Mouse (Mus musculus) cerebellum, adult 2 months (tissue): ENCODE results near the gene Mapk10.

Experiments used
- CTCF ChIP-seq: fragments of 200-500 bp; IDR thresholded peaks from 2 replicates; pipeline ENCODE4 v1.5.1; 2011; ENCODE audit warnings: low read depth, mild to moderate bottlenecking, control low read depth, low read length, moderate library complexity, borderline replicate concordance; ENCODE audit not compliant: insufficient read depth
- POLR2A ChIP-seq: fragments of 200-500 bp; IDR thresholded peaks from 2 replicates; pipeline ENCODE4 v1.6.1; 2011; ENCODE audit warnings: low read length, control low read depth, borderline replicate concordance; ENCODE audit not compliant: insufficient read depth

DNA sequence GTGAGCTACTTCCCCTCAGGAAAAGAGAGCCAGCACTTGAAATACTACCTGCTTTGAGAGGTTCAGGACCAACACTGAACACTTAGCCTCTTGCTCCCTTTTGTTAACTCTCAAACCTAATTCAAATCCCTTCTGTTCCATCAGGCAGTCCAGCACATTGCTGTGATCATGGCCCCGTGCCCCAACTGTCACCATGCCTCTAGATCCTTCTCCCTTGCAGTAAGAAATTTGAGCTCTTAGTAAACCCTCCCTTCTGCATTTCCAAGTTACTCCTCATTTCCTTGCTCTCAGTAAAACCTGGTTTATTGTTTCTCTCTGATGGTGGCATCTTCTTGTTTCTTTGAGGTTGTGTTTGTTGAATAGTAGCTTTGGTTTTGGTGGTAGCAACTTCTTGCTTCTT is 101.7 kb downstream of the Mapk10 start:
- TF ChIP-seq POLR2A: no peak
- no peak for TF ChIP-seq CTCF
